Mouse (Mus musculus): ENCODE measurements around the gene Fdps. TPM values are rescaled to one million over a fixed set of nuclear protein-coding genes. Genes with fewer than 3 reads are reported as not detected.

Gene Fdps
- polyA plus RNA-seq, 1 experiment = 81.3 TPM

DNA sequence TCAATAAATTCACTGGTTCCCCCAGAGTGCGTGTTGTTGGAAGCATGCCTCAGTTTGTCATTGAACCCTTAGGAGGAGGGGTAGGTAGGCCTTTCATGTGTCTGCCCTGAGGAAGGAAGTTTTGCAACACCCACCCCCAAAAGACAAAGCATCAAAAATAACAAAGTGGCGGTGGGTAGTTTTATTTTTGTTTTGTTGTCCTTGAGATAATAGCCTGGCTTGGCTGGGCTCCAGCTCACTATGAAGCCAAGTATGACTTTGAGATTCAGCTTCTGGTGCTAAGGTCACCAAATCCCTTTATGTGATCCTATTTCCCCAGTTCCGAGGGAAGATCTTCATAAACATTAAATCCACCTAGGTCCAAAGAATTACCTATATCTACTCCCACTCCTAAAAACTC lies 22.5 kb upstream of the Fdps start:
- H3K27me3 ChIP-seq (ENCODE audit: control insufficient read depth, insufficient read depth, low read length) = no peaks in the 10 kb centered on the region
- no peak overlapping the region for H3K27ac ChIP-seq (ENCODE audit: insufficient read depth, low read depth, low read length)
- 60% methylated on average over 3 of the region's 3 CpGs for WGBS
- no peak overlapping the region for H3K4me3 ChIP-seq (ENCODE audit: low read depth, low read length)
- no peaks in the 10 kb centered on the region for H3K36me3 ChIP-seq (ENCODE audit: control insufficient read depth, insufficient read depth, low read length)
- TF ChIP-seq CTCF (IDR thresholded peaks at IDR 0.05; ENCODE audit: extremely low read depth, insufficient read length, insufficient replicate concordance, low read depth, low read length) (no peak), POLR2A (IDR thresholded peaks at IDR 0.05; ENCODE audit: low read depth, low read length) (no peak)
- H3K4me1 ChIP-seq (ENCODE audit: control insufficient read depth, insufficient read depth, insufficient read length, low read length) = no peaks in the 10 kb centered on the region

DNA sequence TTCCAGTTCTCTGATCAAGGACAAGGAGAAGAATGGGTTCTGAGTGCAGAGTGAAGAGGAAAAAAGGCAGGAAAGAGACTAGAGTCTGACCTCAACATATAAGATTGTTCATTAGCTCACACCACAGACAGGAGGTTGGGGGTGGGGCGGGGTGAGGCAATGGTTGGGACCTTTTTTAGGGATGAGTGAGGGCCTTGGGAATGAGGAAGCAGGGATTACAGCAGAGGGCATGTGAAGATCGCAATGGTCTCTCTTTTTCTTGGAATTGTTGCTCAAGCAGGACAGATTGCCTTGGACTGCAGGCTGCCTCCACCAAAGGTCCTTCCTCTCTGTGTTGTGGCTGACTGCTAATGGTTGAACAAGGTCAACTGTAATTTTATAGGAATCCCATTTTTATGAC lies 21.6 kb upstream of the Fdps start:
- Histone ChIP-seq H3K4me1 (ENCODE audit: control insufficient read depth, insufficient read depth, insufficient read length, low read length) (no peaks in the 10 kb centered on the region), H3K36me3 (ENCODE audit: control insufficient read depth, insufficient read depth, low read length) (no peaks in the 10 kb centered on the region), H3K27ac (ENCODE audit: insufficient read depth, low read depth, low read length) (no peak overlapping the region), H3K4me3 (ENCODE audit: low read depth, low read length) (no peak overlapping the region), H3K27me3 (ENCODE audit: control insufficient read depth, insufficient read depth, low read length) (no peaks in the 10 kb centered on the region)
- TF ChIP-seq CTCF (IDR thresholded peaks at IDR 0.05; ENCODE audit: extremely low read depth, insufficient read length, insufficient replicate concordance, low read depth, low read length) (no peak), POLR2A (IDR thresholded peaks at IDR 0.05; ENCODE audit: low read depth, low read length) (no peak)
- 60% methylated on average over 2 of the region's 2 CpGs for WGBS

DNA sequence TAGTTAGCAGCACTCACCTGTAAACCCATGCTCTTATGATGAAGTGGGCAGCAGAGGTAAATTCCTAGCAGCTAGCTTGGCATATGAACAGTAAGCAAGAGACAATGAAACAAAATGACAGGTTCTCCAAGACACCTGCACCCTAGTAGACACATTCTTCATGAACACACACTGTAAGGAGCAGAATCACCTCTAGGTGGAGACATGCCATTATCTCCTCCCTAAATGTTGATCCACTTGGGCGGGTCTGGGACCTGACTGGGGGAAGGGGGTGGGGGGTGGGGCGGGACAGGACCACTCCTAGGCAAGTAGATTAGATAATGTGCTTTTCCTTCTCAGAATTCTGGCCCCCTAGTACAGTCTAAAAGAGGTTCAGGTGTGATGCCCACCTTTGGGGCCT lies 13.8 kb upstream of the Fdps start:
- Histone ChIP-seq H3K4me3 (ENCODE audit: low read depth, low read length) (no peak overlapping the region), H3K4me1 (ENCODE audit: control insufficient read depth, insufficient read depth, insufficient read length, low read length) (peaks cover 2% of the 10 kb centered on the region; the same call in 1 of the 2 replicates), H3K27ac (ENCODE audit: insufficient read depth, low read depth, low read length) (no peak overlapping the region), H3K27me3 (ENCODE audit: control insufficient read depth, insufficient read depth, low read length) (no peaks in the 10 kb centered on the region; the same call in 1 of the 2 replicates), H3K36me3 (ENCODE audit: control insufficient read depth, insufficient read depth, low read length) (no peaks in the 10 kb centered on the region)
- WGBS = 0% methylated on average over 2 of the region's 2 CpGs
- TF ChIP-seq CTCF (IDR thresholded peaks at IDR 0.05; ENCODE audit: extremely low read depth, insufficient read length, insufficient replicate concordance, low read depth, low read length) (peak; percentile 40; the same call in 1 of the 2 replicates), POLR2A (IDR thresholded peaks at IDR 0.05; ENCODE audit: low read depth, low read length) (no peak)

DNA sequence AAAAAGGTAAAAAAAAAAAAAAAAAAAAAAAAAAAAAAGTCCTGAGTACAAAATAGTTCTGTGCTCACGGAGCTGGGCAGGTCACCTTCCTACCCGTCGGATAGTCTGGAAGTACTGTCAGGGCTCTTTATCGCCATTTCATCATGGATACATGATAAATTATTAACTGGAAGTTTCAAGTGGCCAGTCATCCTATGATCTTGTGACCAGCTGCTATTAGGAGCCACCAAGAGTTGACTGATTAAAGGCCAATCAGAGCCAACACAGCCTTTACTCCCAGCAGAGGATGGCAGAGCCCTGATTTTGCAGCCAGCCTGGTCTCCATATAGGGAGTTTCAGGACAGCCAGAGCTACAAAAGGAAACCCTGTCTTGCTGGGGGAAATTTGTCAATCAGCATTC lies 11.3 kb upstream of the Fdps start:
- 39% methylated on average over 4 of the region's 4 CpGs for WGBS
- no peak overlapping the region for H3K4me3 ChIP-seq (ENCODE audit: low read depth, low read length)
- TF ChIP-seq CTCF (IDR thresholded peaks at IDR 0.05; ENCODE audit: extremely low read depth, insufficient read length, insufficient replicate concordance, low read depth, low read length) = no peak
- TF ChIP-seq POLR2A (IDR thresholded peaks at IDR 0.05; ENCODE audit: low read depth, low read length) = no peak; the same call in 1 of the 2 replicates
- H3K27ac ChIP-seq (ENCODE audit: insufficient read depth, low read depth, low read length) = peak overlapping the region; percentile 16; the same call in 1 of the 2 replicates
- peaks cover 2% of the 10 kb centered on the region; the same call in 1 of the 2 replicates for H3K4me1 ChIP-seq (ENCODE audit: control insufficient read depth, insufficient read depth, insufficient read length, low read length)
- no peaks in the 10 kb centered on the region; the same call in 1 of the 2 replicates for H3K27me3 ChIP-seq (ENCODE audit: control insufficient read depth, insufficient read depth, low read length)
- no peaks in the 10 kb centered on the region for H3K36me3 ChIP-seq (ENCODE audit: control insufficient read depth, insufficient read depth, low read length)

DNA sequence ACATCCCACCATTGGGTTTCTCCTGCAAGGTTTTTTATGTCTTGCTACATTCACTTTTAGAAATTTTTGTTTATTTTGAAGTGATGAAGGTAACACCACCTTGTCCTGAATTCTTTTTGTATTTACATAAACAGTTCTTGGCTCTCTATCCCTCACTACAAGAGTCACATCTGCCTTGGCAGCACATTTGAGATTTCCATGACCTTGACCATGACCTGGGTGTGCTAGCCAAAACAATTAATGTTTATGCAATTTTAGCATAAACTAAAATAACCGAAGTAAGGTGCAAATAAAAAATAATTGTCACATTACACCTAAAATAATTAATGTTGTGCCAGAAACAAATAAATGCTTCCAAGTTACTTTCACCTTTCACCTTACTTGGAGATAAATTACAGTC lies 6.4 kb upstream of the Fdps start:
- TF ChIP-seq POLR2A (IDR thresholded peaks at IDR 0.05; ENCODE audit: low read depth, low read length) (no peak), CTCF (IDR thresholded peaks at IDR 0.05; ENCODE audit: extremely low read depth, insufficient read length, insufficient replicate concordance, low read depth, low read length) (no peak)
- 53% methylated on average over 1 of the region's 1 CpGs for WGBS
- Histone ChIP-seq H3K27me3 (ENCODE audit: control insufficient read depth, insufficient read depth, low read length) (no peaks in the 10 kb centered on the region), H3K4me1 (ENCODE audit: control insufficient read depth, insufficient read depth, insufficient read length, low read length) (peaks cover under 1% of the 10 kb centered on the region; the same call in 1 of the 2 replicates), H3K4me3 (ENCODE audit: low read depth, low read length) (no peak overlapping the region), H3K36me3 (ENCODE audit: control insufficient read depth, insufficient read depth, low read length) (no peaks in the 10 kb centered on the region), H3K27ac (ENCODE audit: insufficient read depth, low read depth, low read length) (no peak overlapping the region)

DNA sequence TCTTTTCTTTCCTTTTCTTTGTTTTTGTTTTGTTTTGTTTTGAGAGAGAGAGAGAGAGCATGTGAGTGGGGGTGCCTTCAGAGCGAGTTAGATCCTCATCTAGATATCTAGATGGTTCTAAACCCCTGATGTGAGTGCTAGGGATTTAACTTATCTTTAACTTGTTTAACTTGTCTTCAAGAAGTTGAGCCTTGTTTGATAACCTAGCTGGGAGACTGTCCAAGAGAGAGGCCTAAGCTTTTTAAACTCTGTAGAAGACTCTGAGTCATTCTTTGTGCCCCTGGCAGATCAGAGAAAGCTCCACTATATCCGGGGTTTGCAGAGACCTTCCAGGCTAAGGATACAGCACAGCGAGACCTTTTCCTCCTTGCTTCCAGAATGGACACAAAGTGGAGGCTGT lies 5.8 kb upstream of the Fdps start:
- Histone ChIP-seq H3K36me3 (ENCODE audit: control insufficient read depth, insufficient read depth, low read length) (no peaks in the 10 kb centered on the region), H3K4me3 (ENCODE audit: low read depth, low read length) (no peak overlapping the region), H3K27ac (ENCODE audit: insufficient read depth, low read depth, low read length) (no peak overlapping the region), H3K4me1 (ENCODE audit: control insufficient read depth, insufficient read depth, insufficient read length, low read length) (no peaks in the 10 kb centered on the region), H3K27me3 (ENCODE audit: control insufficient read depth, insufficient read depth, low read length) (no peaks in the 10 kb centered on the region)
- TF ChIP-seq CTCF (IDR thresholded peaks at IDR 0.05; ENCODE audit: extremely low read depth, insufficient read length, insufficient replicate concordance, low read depth, low read length) (no peak), POLR2A (IDR thresholded peaks at IDR 0.05; ENCODE audit: low read depth, low read length) (no peak)
- WGBS = 38% methylated on average over 3 of the region's 3 CpGs

DNA sequence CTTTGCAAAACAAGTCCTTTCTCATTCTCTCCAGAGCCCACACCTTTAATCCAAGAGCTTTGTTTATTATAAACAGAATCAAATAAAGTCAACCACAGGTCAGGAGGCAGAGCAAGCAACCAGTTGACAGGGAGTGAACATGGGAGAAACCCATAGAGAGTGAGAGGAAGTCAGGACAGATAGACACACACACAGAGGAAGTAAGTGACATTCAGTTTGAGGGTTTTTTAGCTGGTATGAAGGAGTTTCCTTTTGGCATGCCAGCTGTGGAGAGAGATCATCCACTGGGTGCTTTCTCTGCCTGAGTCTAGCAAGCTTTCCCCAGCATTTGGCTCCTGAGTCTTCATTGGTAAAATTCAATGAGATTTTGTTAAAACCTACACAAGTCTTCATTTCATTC lies 5.1 kb upstream of the Fdps start:
- no peaks in the 10 kb centered on the region for H3K36me3 ChIP-seq (ENCODE audit: control insufficient read depth, insufficient read depth, low read length)
- no peaks in the 10 kb centered on the region for H3K27me3 ChIP-seq (ENCODE audit: control insufficient read depth, insufficient read depth, low read length)
- no peaks in the 10 kb centered on the region for H3K4me1 ChIP-seq (ENCODE audit: control insufficient read depth, insufficient read depth, insufficient read length, low read length)
- no peak overlapping the region for H3K4me3 ChIP-seq (ENCODE audit: low read depth, low read length)
- TF ChIP-seq CTCF (IDR thresholded peaks at IDR 0.05; ENCODE audit: extremely low read depth, insufficient read length, insufficient replicate concordance, low read depth, low read length) (no peak), POLR2A (IDR thresholded peaks at IDR 0.05; ENCODE audit: low read depth, low read length) (no peak)
- H3K27ac ChIP-seq (ENCODE audit: insufficient read depth, low read depth, low read length) = no peak overlapping the region

DNA sequence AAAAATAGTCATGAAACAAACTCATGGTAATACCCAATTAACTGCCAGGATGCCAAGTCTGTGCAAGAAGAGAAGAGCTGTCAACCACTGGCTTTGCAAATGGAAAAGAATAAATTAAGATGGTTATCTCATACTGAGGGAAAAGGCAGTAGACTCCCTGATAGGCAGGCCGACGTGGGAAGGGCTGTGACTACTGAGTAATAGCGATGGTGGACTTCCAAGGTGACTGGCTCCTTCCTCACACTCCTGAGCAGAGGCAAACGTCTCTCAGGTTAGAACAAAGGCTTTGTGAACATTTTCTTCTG lies 1.5 kb upstream of the Fdps start:
- Histone ChIP-seq H3K27ac (ENCODE audit: insufficient read depth, low read depth, low read length) (no peak overlapping the region), H3K36me3 (ENCODE audit: control insufficient read depth, insufficient read depth, low read length) (peaks cover 12% of the 10 kb centered on the region), H3K4me3 (ENCODE audit: low read depth, low read length) (no peak overlapping the region), H3K27me3 (ENCODE audit: control insufficient read depth, insufficient read depth, low read length) (no peaks in the 10 kb centered on the region), H3K4me1 (ENCODE audit: control insufficient read depth, insufficient read depth, insufficient read length, low read length) (peaks cover 3% of the 10 kb centered on the region; the same call in 1 of the 2 replicates)
- TF ChIP-seq POLR2A (IDR thresholded peaks at IDR 0.05; ENCODE audit: low read depth, low read length) (no peak), CTCF (IDR thresholded peaks at IDR 0.05; ENCODE audit: extremely low read depth, insufficient read length, insufficient replicate concordance, low read depth, low read length) (no peak)
- WGBS = 52% methylated on average over 4 of the region's 4 CpGs

Data from small intestine, adult 2 months (tissue).